Mouse (Mus musculus): ENCODE data around the gene Fam20b. TPM values are rescaled to one million over a fixed set of nuclear protein-coding genes. Genes with fewer than 3 reads are reported as not detected.

Fam20b gene
- polyA plus RNA-seq (2015; fragmentation: Nextera tagmentation; extraction: Ambion mirVana): 19.7 and 23.6 TPM in 2 replicates

DNA sequence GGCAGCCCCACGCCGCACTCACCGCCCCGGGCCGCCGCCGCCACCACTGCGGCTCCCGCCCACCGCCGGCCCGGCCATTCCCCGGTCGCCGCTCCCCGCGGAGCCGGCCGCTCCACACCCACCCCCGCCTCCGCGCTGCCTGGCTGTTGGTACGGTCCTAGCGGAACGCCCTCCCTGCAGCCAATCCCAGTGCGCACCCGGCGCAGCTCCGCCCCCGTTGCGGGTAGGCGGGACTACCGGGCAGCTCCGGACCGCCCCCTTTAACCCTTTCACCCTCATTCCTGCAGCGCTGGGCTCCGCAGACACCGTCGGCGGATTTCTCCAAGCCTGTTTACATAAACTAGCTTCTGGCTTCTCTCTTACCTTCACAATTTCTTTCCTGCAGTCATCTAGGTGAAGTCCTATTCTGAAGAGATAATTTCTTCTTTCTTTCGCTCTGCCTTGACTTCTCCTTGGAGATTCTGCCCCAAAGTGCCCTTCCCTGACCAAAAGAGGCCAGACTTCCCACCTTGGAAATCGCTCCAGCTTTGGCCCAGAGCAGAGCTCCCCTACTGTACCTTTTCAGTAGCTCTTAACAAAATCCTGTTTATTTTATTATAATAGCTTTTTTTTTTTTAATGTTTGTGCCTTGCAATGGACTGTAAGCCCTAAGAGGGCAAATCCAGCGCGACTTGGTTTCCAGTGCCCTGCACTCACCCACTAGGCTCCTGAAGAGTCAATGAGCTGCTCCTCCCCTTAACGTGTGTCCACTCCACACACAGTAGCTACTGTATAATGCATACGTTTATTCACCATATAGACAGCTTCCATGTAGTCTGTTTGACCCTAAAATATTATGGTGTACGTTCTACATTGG is at the start of gene Fam20b:
Fam20b (minus strand) TSS at position 137 of the 856 bp plus-strand sequence.
- no peaks in the 10 kb centered on the region for H3K36me3 ChIP-seq (ENCODE audit: control insufficient read depth, insufficient read depth, low read length)
- peaks cover 7% of the 10 kb centered on the region for H3K4me1 ChIP-seq (replicated peaks; ENCODE audit: control insufficient read depth, insufficient read depth, low read length)
- peak within 1 kb of the TSS; percentile 77 for H3K4me2 ChIP-seq (ENCODE audit: low read depth, low read length)
- no peaks in the 10 kb centered on the region for H3K9me3 ChIP-seq (ENCODE audit: control insufficient read depth, low read length)
- peak; percentile 98 for ATAC-seq (ENCODE audit: low read depth)
- H3K27ac ChIP-seq (ENCODE audit: low read length): peak within 1 kb of the TSS; percentile 63
- H3K27me3 ChIP-seq (ENCODE audit: control insufficient read depth, insufficient read depth, low read depth, low read length): no peaks in the 10 kb centered on the region
- H3K9ac ChIP-seq (ENCODE audit: low read length): peak within 1 kb of the TSS; percentile 73
- H3K4me3 ChIP-seq (ENCODE audit: low read length): peak within 1 kb of the TSS; percentile 56
- under 1% methylated on average over 28 of the region's 47 CpGs for WGBS

DNA sequence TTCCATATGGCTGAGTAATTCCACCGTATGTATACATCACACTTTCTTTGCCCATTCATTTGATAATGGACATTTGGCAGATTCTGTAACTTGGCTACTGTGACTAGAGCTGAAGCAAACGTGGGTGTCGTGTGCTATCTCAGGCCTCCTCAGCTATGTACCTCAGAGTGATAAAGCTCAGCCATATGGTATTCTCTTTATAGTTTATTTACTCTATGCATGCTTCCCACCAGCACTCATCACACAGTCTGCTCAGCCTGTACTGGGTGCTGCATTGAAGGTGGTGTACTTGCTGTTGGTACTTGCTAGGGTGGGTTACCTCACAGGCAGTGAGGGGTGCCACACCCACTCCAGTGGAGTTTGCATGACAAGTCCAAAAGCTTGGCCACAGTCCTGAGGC is 46.4 kb upstream of the Fam20b start:
- no peak overlapping the region for H3K4me3 ChIP-seq (ENCODE audit: low read length)
- no peaks in the 10 kb centered on the region for H3K9me3 ChIP-seq (ENCODE audit: control insufficient read depth, low read length)
- ATAC-seq (ENCODE audit: low read depth): no peak
- no peaks in the 10 kb centered on the region for H3K36me3 ChIP-seq (ENCODE audit: control insufficient read depth, insufficient read depth, low read length)
- H3K9ac ChIP-seq (ENCODE audit: low read length): no peak overlapping the region
- H3K27me3 ChIP-seq (ENCODE audit: control insufficient read depth, insufficient read depth, low read depth, low read length): no peaks in the 10 kb centered on the region
- 77% methylated on average over 3 of the region's 3 CpGs for WGBS
- H3K4me1 ChIP-seq (replicated peaks; ENCODE audit: control insufficient read depth, insufficient read depth, low read length): peaks cover 5% of the 10 kb centered on the region; the same call in 1 of the 2 replicates
- no peak overlapping the region for H3K27ac ChIP-seq (ENCODE audit: low read length)
- no peak overlapping the region for H3K4me2 ChIP-seq (ENCODE audit: low read depth, low read length)

DNA sequence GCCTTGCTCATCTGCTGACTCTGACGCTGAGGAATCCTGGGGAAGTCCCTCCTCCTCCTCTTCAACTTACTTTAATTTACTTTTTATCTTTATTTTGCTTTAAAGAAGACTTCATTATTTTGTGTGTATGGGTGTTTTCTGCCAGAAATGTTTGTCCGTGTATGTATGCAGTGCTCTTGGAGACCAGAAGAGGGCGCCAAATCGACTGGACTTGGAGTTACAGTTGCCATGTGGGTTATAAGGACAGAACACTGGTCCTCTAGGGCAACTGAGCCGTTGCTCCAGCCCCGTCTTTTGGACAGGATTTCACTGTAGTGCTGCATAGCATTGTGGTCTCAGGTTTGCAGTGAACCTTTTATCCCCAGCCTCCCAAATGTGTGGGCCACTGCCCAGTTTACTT is 45.7 kb upstream of the Fam20b start:
- ATAC-seq (ENCODE audit: low read depth): no peak
- Histone ChIP-seq H3K4me2 (ENCODE audit: low read depth, low read length) (no peak overlapping the region), H3K9ac (ENCODE audit: low read length) (no peak overlapping the region), H3K4me3 (ENCODE audit: low read length) (no peak overlapping the region), H3K4me1 (replicated peaks; ENCODE audit: control insufficient read depth, insufficient read depth, low read length) (no peaks in the 10 kb centered on the region), H3K36me3 (ENCODE audit: control insufficient read depth, insufficient read depth, low read length) (no peaks in the 10 kb centered on the region), H3K27me3 (ENCODE audit: control insufficient read depth, insufficient read depth, low read depth, low read length) (no peaks in the 10 kb centered on the region), H3K27ac (ENCODE audit: low read length) (no peak overlapping the region), H3K9me3 (ENCODE audit: control insufficient read depth, low read length) (no peaks in the 10 kb centered on the region)
- 73% methylated on average over 6 of the region's 6 CpGs for WGBS

DNA sequence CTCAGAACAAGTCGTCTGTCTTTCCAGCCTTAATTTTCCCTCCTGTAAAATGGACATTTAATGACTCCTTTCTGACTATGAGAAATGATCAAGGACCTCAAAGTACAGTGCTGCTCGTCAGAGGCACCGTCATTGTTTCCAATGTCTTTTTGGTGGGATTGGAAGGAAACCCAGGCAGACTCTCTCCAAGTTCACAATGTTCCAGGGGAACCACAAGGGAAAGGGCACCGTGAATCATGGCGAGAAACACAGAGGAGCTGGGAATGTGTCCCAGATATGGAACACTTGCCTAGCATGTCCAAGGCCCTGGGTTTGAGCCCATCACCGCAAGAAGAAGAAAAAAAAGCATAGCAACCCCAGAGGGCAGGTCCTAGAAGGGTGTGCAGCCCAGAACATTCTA is 44.4 kb upstream of the Fam20b start:
- no peaks in the 10 kb centered on the region for H3K36me3 ChIP-seq (ENCODE audit: control insufficient read depth, insufficient read depth, low read length)
- H3K27me3 ChIP-seq (ENCODE audit: control insufficient read depth, insufficient read depth, low read depth, low read length): no peaks in the 10 kb centered on the region
- H3K27ac ChIP-seq (ENCODE audit: low read length): no peak overlapping the region
- H3K4me2 ChIP-seq (ENCODE audit: low read depth, low read length): no peak overlapping the region
- no peak for ATAC-seq (ENCODE audit: low read depth)
- H3K4me1 ChIP-seq (replicated peaks; ENCODE audit: control insufficient read depth, insufficient read depth, low read length): no peaks in the 10 kb centered on the region
- no peak overlapping the region for H3K4me3 ChIP-seq (ENCODE audit: low read length)
- no peaks in the 10 kb centered on the region for H3K9me3 ChIP-seq (ENCODE audit: control insufficient read depth, low read length)
- 81% methylated on average over 6 of the region's 6 CpGs for WGBS
- no peak overlapping the region for H3K9ac ChIP-seq (ENCODE audit: low read length)

DNA sequence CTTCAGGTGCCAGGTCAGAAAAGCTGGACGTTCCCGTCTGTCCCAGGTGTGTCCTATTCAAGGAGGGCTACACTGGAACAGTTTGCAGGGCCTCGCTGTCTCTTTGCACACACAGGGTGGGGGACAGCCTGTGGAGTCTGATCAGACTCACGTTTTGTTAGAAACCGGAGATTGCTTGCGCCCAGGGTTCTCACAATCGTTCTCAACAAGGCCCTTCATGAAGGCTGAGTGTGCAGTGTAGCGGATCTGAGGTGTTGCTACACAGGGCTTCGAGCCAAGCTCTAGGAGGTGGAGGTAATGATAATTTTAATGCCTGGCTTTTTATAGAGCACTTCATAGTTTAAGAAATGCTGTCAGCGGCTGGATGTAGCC is 42.5 kb upstream of the Fam20b start:
- H3K27me3 ChIP-seq (ENCODE audit: control insufficient read depth, insufficient read depth, low read depth, low read length): no peaks in the 10 kb centered on the region
- WGBS: 44% methylated on average over 10 of the region's 10 CpGs
- H3K27ac ChIP-seq (ENCODE audit: low read length): no peak overlapping the region
- H3K9me3 ChIP-seq (ENCODE audit: control insufficient read depth, low read length): no peaks in the 10 kb centered on the region
- no peak overlapping the region for H3K4me2 ChIP-seq (ENCODE audit: low read depth, low read length)
- no peaks in the 10 kb centered on the region for H3K36me3 ChIP-seq (ENCODE audit: control insufficient read depth, insufficient read depth, low read length)
- ATAC-seq (ENCODE audit: low read depth): peak; percentile 75
- no peak overlapping the region for H3K4me3 ChIP-seq (ENCODE audit: low read length)
- H3K9ac ChIP-seq (ENCODE audit: low read length): no peak overlapping the region
- no peaks in the 10 kb centered on the region for H3K4me1 ChIP-seq (replicated peaks; ENCODE audit: control insufficient read depth, insufficient read depth, low read length)

DNA sequence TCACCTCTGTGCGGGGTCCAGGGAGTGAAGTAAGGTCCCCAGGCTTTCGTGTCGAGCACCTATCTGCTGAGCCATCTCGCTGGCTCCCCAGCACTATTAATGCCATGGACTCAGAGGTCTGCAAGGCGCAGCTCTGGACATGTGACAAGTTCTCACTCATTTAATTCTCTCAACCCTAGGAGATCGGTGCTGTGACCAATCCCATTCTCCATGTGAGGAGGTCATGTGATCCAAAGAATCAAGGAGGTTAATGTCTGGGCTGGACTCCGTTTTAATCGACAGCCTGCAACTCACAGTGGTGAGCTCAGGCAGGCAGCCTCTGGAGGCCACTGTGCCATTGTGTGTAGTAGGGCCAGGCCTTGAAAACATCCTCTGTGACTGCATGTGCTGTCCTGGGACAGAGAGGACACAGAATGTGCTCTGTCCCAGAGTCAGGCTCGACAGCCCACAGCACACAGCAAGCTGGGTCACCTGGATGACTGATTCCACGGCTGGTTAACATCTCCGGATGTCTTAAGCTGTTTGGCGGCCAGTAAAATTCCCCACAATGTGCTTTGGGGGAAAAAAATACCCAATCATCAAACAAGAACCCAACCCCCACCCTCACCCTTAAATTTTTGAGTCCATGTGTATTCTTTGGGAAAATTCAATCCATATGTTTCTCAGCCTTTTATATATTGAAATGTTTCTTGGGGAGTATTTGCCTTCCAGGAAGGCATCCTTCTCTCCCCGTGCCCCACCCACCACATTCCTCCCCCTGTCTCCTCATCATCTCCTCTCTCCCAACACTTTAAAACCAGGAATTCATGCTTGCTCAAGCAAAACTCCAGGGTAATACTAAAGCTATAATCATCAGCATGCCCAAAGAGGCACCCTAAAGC is 41.9 kb upstream of the Fam20b start:
- no peak overlapping the region for H3K4me3 ChIP-seq (ENCODE audit: low read length)
- WGBS: 69% methylated on average over 13 of the region's 13 CpGs
- no peak overlapping the region for H3K4me2 ChIP-seq (ENCODE audit: low read depth, low read length)
- H3K9me3 ChIP-seq (ENCODE audit: control insufficient read depth, low read length): no peaks in the 10 kb centered on the region
- ATAC-seq (ENCODE audit: low read depth): no peak
- H3K27me3 ChIP-seq (ENCODE audit: control insufficient read depth, insufficient read depth, low read depth, low read length): no peaks in the 10 kb centered on the region
- no peak overlapping the region for H3K9ac ChIP-seq (ENCODE audit: low read length)
- no peaks in the 10 kb centered on the region for H3K36me3 ChIP-seq (ENCODE audit: control insufficient read depth, insufficient read depth, low read length)
- H3K4me1 ChIP-seq (replicated peaks; ENCODE audit: control insufficient read depth, insufficient read depth, low read length): no peaks in the 10 kb centered on the region
- no peak overlapping the region for H3K27ac ChIP-seq (ENCODE audit: low read length)

DNA sequence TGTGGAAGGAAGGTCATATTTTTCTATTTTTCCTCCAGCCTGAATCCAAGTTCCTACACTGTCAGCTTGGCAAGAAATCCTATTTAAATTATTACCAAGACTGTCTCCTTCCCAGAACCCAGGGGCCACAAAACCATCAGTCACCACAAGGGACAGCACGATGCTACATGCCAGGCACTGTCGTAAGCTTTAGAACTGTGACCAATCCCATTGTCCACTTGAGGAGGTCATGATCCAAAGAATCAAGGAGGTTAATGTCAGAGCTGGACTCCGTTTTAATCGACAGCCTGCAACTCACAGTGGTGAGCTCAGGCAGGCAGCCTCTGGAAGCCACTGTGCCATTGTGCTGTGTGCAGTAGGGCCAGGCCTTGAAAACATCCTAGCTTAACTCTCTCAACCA is 39.4 kb upstream of the Fam20b start:
- no peak overlapping the region for H3K4me3 ChIP-seq (ENCODE audit: low read length)
- H3K4me2 ChIP-seq (ENCODE audit: low read depth, low read length): no peak overlapping the region
- H3K36me3 ChIP-seq (ENCODE audit: control insufficient read depth, insufficient read depth, low read length): no peaks in the 10 kb centered on the region
- ATAC-seq (ENCODE audit: low read depth): no peak
- no peak overlapping the region for H3K27ac ChIP-seq (ENCODE audit: low read length)
- H3K9me3 ChIP-seq (ENCODE audit: control insufficient read depth, low read length): no peaks in the 10 kb centered on the region
- no peaks in the 10 kb centered on the region for H3K27me3 ChIP-seq (ENCODE audit: control insufficient read depth, insufficient read depth, low read depth, low read length)
- WGBS: 57% methylated on average over 4 of the region's 4 CpGs
- no peak overlapping the region for H3K9ac ChIP-seq (ENCODE audit: low read length)
- peaks cover 6% of the 10 kb centered on the region; the same call in 1 of the 2 replicates for H3K4me1 ChIP-seq (replicated peaks; ENCODE audit: control insufficient read depth, insufficient read depth, low read length)

DNA sequence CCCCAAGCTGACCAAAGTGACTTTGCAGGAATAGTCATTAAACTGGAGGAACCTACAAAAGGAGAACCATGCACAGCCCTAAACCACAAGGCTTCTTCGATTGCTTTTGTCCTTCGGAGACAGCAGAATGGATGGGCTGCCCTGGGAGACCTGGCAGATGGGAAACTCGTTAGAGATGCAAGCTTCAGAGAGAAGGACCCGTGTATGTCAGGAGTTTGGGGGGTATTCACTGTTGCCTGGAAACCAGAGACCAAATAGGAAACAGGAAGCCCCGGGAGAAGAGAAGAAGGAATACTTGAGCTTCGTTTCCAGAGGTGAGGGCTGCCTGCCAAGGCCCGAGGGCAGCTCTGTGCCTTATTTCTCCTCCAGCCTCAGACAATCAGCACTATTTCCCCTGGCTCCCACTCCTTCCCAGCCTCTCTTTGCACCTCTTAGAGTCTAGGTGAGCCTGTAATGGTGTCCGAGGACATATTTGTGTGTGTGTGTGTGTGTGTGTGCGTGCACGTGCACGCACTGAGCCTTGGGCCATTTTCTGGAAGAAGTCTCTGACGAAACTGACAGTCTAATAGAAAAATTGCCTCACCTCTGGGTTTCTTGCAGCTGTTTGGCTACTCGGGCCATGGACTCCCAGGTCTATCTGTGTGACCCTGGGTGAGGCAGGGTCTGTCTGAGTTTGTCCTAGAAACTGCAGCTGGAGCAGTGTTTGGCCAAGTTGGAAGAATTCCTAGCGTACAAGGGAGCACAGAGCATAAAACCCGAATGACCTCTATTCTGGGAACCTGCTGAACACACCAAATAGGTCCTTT is 35.9 kb upstream of the Fam20b start:
- Histone ChIP-seq H3K4me3 (ENCODE audit: low read length) (no peak overlapping the region), H3K9me3 (ENCODE audit: control insufficient read depth, low read length) (no peaks in the 10 kb centered on the region), H3K27me3 (ENCODE audit: control insufficient read depth, insufficient read depth, low read depth, low read length) (no peaks in the 10 kb centered on the region), H3K4me2 (ENCODE audit: low read depth, low read length) (no peak overlapping the region), H3K36me3 (ENCODE audit: control insufficient read depth, insufficient read depth, low read length) (no peaks in the 10 kb centered on the region), H3K9ac (ENCODE audit: low read length) (no peak overlapping the region), H3K4me1 (replicated peaks; ENCODE audit: control insufficient read depth, insufficient read depth, low read length) (peaks cover 10% of the 10 kb centered on the region; the same call in 1 of the 2 replicates), H3K27ac (ENCODE audit: low read length) (no peak overlapping the region)
- no peak for ATAC-seq (ENCODE audit: low read depth)
- 40% methylated on average over 15 of the region's 15 CpGs for WGBS
